Mouse (Mus musculus) C2C12 (cell line): ENCODE measurements around the gene Prn. TPM values are rescaled to one million over a fixed set of nuclear protein-coding genes. Genes with fewer than 3 reads are reported as not detected.
A peak's percentile ranks its signal among the peaks of the same experiment; 100 is the strongest.

Experiments
- H3K27me3 ChIP-seq: one replicate; pipeline ENCODE4 v1.6.1; 2011; ENCODE audit not compliant: control insufficient read depth, insufficient read depth, insufficient read length
- H3K36me3 ChIP-seq: one replicate; pipeline ENCODE4 v1.6.1; 2011; ENCODE audit not compliant: control insufficient read depth, insufficient read depth
- H3K4me3 ChIP-seq: one replicate; pipeline ENCODE4 v1.5.1; 2011; ENCODE audit warnings: mild to moderate bottlenecking, control low read depth; ENCODE audit not compliant: poor library complexity, insufficient read depth, severe bottlenecking
- H3K79me2 ChIP-seq: one replicate; pipeline ENCODE4 v1.6.1; 2011; ENCODE audit not compliant: control insufficient read depth, insufficient read depth
- H3K79me3 ChIP-seq: one replicate; pipeline ENCODE4 v1.6.1; 2011; ENCODE audit warnings: low read depth, control low read depth
- H3ac ChIP-seq: one replicate; pipeline ENCODE3; 2011; ENCODE audit warnings: low read depth; ENCODE audit not compliant: control insufficient read depth, insufficient read length
- CEBPB ChIP-seq: IDR thresholded peaks from one replicate; pipeline ENCODE4 v1.6.1; 2011; ENCODE audit warnings: low read depth, mild to moderate bottlenecking, control low read depth, moderate library complexity
- CTCF ChIP-seq: IDR thresholded peaks from one replicate; pipeline ENCODE4 v1.5.1; 2011; ENCODE audit not compliant: control insufficient read depth, insufficient read depth, insufficient read length
- FOSL1 ChIP-seq: IDR thresholded peaks from one replicate; pipeline ENCODE4 v1.8.0; 2011; ENCODE audit warnings: mild to moderate bottlenecking, low read length; ENCODE audit not compliant: poor library complexity, insufficient read depth, severe bottlenecking
- MAX ChIP-seq: IDR thresholded peaks from one replicate; pipeline ENCODE4 v1.6.1; 2011; ENCODE audit warnings: mild to moderate bottlenecking, control low read depth
- MYOD1 ChIP-seq: IDR thresholded peaks from one replicate; pipeline ENCODE4 v1.6.1; 2011; ENCODE audit warnings: low read depth; ENCODE audit not compliant: control insufficient read depth, insufficient read length
- MYOG ChIP-seq: IDR thresholded peaks from one replicate; pipeline ENCODE4 v1.6.1; 2011; ENCODE audit not compliant: control insufficient read depth, insufficient read length; ENCODE audit errors: extremely low read depth
- USF1 ChIP-seq: IDR thresholded peaks from one replicate; pipeline ENCODE4 v1.6.1; 2011; ENCODE audit warnings: low read depth, mild to moderate bottlenecking, control low read depth, moderate library complexity
- polyA plus RNA-seq: library from polyadenylated mRNA; unstranded; fragments of >200 nt; fragmentation: generic; extraction: Trizol; gene quantifications from one replicate; pipeline ENCODE4 v1.2.1, GENCODE M21; 2012; ENCODE audit warnings: missing spikeins

Gene Prn
- polyA plus RNA-seq, 1 experiment, result not detected

GRCm38 (mm10) chr2:131936410-131936809, 26.7 kb downstream of the Prn start:
- no peaks in the 10 kb centered on the region for H3K79me2 ChIP-seq
- no peak overlapping the region for H3K4me3 ChIP-seq
- H3K79me3 ChIP-seq, result no peaks in the 10 kb centered on the region
- H3K27me3 ChIP-seq, result no peaks in the 10 kb centered on the region
- H3ac ChIP-seq, result no peak overlapping the region
- no peak for TF ChIP-seq USF1
- TF ChIP-seq CTCF, result no peak
- TF ChIP-seq MYOG, result no peak
- TF ChIP-seq CEBPB, result no peak
- no peak for TF ChIP-seq MYOD1
- TF ChIP-seq MAX, result no peak
- TF ChIP-seq FOSL1, result no peak
- peaks cover 16% of the 10 kb centered on the region for H3K36me3 ChIP-seq

- no peak overlapping the region for H3ac ChIP-seq
- no peak overlapping the region for H3K4me3 ChIP-seq
- H3K79me2 ChIP-seq, result no peaks in the 10 kb centered on the region
- H3K79me3 ChIP-seq, result no peaks in the 10 kb centered on the region
- peak; percentile 11 for TF ChIP-seq CTCF
- no peak for TF ChIP-seq USF1
- TF ChIP-seq CEBPB, result no peak
- no peak for TF ChIP-seq MYOD1
- no peak for TF ChIP-seq MYOG
- no peaks in the 10 kb centered on the region for H3K27me3 ChIP-seq
- H3K36me3 ChIP-seq, result peaks cover 15% of the 10 kb centered on the region
These were observed 29.8 kb downstream of the Prn start for GRCm38 (mm10) chr2:131939404-131940111.

- Histone ChIP-seq H3K79me2 (no peaks in the 10 kb centered on the region), H3K36me3 (peaks cover 15% of the 10 kb centered on the region), H3K4me3 (no peak overlapping the region), H3ac (no peak overlapping the region), H3K79me3 (no peaks in the 10 kb centered on the region), H3K27me3 (no peaks in the 10 kb centered on the region)
- TF ChIP-seq CTCF (no peak), MAX (no peak), USF1 (no peak), MYOD1 (no peak), MYOG (no peak), FOSL1 (no peak), CEBPB (no peak)
These were observed 30.7 kb downstream of the Prn start for GRCm38 (mm10) chr2:131940506-131940905.

GRCm38 (mm10) chr2:131941501-131941900, 31.7 kb downstream of the Prn start:
- Histone ChIP-seq H3K27me3 (no peaks in the 10 kb centered on the region), H3K79me2 (no peaks in the 10 kb centered on the region), H3K79me3 (no peaks in the 10 kb centered on the region), H3K36me3 (peaks cover 12% of the 10 kb centered on the region), H3K4me3 (no peak overlapping the region), H3ac (no peak overlapping the region)
- no peak for TF ChIP-seq MYOG
- TF ChIP-seq MYOD1, result no peak

- TF ChIP-seq FOSL1 (no peak), MYOD1 (no peak), MAX (no peak), CEBPB (no peak), CTCF (no peak), USF1 (no peak), MYOG (no peak)
- H3K79me2 ChIP-seq, result no peaks in the 10 kb centered on the region
- no peaks in the 10 kb centered on the region for H3K79me3 ChIP-seq
- H3K4me3 ChIP-seq, result no peak overlapping the region
- no peaks in the 10 kb centered on the region for H3K27me3 ChIP-seq
- H3ac ChIP-seq, result no peak overlapping the region
- H3K36me3 ChIP-seq, result no peaks in the 10 kb centered on the region
These were observed 34.6 kb downstream of the Prn start for GRCm38 (mm10) chr2:131944370-131944769.

- Histone ChIP-seq H3K27me3 (no peaks in the 10 kb centered on the region), H3ac (no peak overlapping the region), H3K79me2 (no peaks in the 10 kb centered on the region), H3K79me3 (no peaks in the 10 kb centered on the region), H3K36me3 (no peaks in the 10 kb centered on the region), H3K4me3 (no peak overlapping the region)
- TF ChIP-seq MYOD1 (no peak), CTCF (no peak), MYOG (no peak), MAX (no peak), CEBPB (no peak), USF1 (no peak), FOSL1 (no peak)
These were observed 35.5 kb downstream of the Prn start for GRCm38 (mm10) chr2:131945225-131945624.
